Mouse (Mus musculus): ENCODE data around the gene Spaca4. TPM values are rescaled to one million over a fixed set of nuclear protein-coding genes. Genes with fewer than 3 reads are reported as not detected.

Spaca4 gene
- total and polyA plus RNA-seq, 3 experiments, result 0.38 TPM; not detected in 2

- Histone ChIP-seq H3K4me3 (ENCODE audit: control insufficient read depth in 1 of 2, insufficient read depth in 1 of 2, low read depth in 2 of 2, low read length in 2 of 2) (no peak within 1 kb of the TSS), H3K27ac (ENCODE audit: control insufficient read depth, low read depth, low read length) (no peak within 1 kb of the TSS), H3K9me3 (replicated peaks; ENCODE audit: insufficient read depth, low read length) (no peaks in the 10 kb centered on the region), H3K4me1 (ENCODE audit: control insufficient read depth in 1 of 2, insufficient read depth in 2 of 2, low read length in 2 of 2) (peaks cover 13 to 20% of the 10 kb centered on the region in 2 experiments), H3K9ac (ENCODE audit: control insufficient read depth, low read depth, low read length, poor library complexity, severe bottlenecking) (no peak within 1 kb of the TSS), H3K27me3 (ENCODE audit: control insufficient read depth in 1 of 2, insufficient read depth in 2 of 2, low read length in 2 of 2) (peaks cover 0 to 3% of the 10 kb centered on the region in 2 experiments; a peak in 2 of 4 replicates), H3K79me2 (ENCODE audit: control insufficient read depth, insufficient read depth, low read length, poor library complexity) (no peaks in the 10 kb centered on the region), H3K36me3 (ENCODE audit: control insufficient read depth in 1 of 2, insufficient read depth in 2 of 2, low read length in 2 of 2) (peaks cover 0 to 17% of the 10 kb centered on the region in 2 experiments; a peak in 2 of 4 replicates)
- DNase-seq (ENCODE audit: low read depth, low spot score), result no peak
- TF ChIP-seq ETS1 (IDR thresholded peaks at IDR 0.05; ENCODE audit: low read depth, low read length) (no peak), NRF1 (IDR thresholded peaks at IDR 0.05; ENCODE audit: insufficient read depth, low read depth, low read length, poor library complexity, severe bottlenecking) (no peak), NELFE (IDR thresholded peaks at IDR 0.05; ENCODE audit: low read depth, low read length) (no peak), TAL1 (IDR thresholded peaks at IDR 0.05; ENCODE audit: low read length) (no peak), MYC (IDR thresholded peaks at IDR 0.05; ENCODE audit: low read depth, low read length) (no peak), TBP (IDR thresholded peaks at IDR 0.05; ENCODE audit: low read depth, low read length) (no peak), BHLHE40 (IDR thresholded peaks at IDR 0.05; ENCODE audit: borderline replicate concordance, low read depth, low read length) (no peak), GABPA (IDR thresholded peaks at IDR 0.05; ENCODE audit: low read depth, low read length) (no peak), RCOR1 (IDR thresholded peaks at IDR 0.05; ENCODE audit: low read depth, low read length) (no peak), USF1 (IDR thresholded peaks at IDR 0.05; ENCODE audit: low read depth, low read length) (no peak), MYB (IDR thresholded peaks at IDR 0.05; ENCODE audit: low read depth, low read length) (no peak)
These were observed 42.1 kb downstream of the Spaca4 start, which contains the start of gene Ntn5 for GRCm38 (mm10) chr7:45683396-45684050. Ntn5 (plus strand) TSS chr7:45684022.

- Histone ChIP-seq H3K36me3 (ENCODE audit: control insufficient read depth in 1 of 2, insufficient read depth in 2 of 2, low read length in 2 of 2) (peaks cover 0 to 17% of the 10 kb centered on the region in 2 experiments; a peak in 2 of 4 replicates), H3K27ac (ENCODE audit: control insufficient read depth, low read depth, low read length) (peak overlapping the region; percentile 57), H3K9me3 (replicated peaks; ENCODE audit: insufficient read depth, low read length) (no peaks in the 10 kb centered on the region), H3K79me2 (ENCODE audit: control insufficient read depth, insufficient read depth, low read length, poor library complexity) (no peaks in the 10 kb centered on the region), H3K4me3 (ENCODE audit: control insufficient read depth in 1 of 2, insufficient read depth in 1 of 2, low read depth in 2 of 2, low read length in 2 of 2) (peak overlapping the region; percentile 52 to 55), H3K4me1 (ENCODE audit: control insufficient read depth in 1 of 2, insufficient read depth in 2 of 2, low read length in 2 of 2) (peaks cover 13 to 20% of the 10 kb centered on the region in 2 experiments), H3K9ac (ENCODE audit: control insufficient read depth, low read depth, low read length, poor library complexity, severe bottlenecking) (peak overlapping the region; percentile 72), H3K27me3 (ENCODE audit: control insufficient read depth in 1 of 2, insufficient read depth in 2 of 2, low read length in 2 of 2) (peaks cover 0 to 2% of the 10 kb centered on the region in 2 experiments; a peak in 2 of 4 replicates)
- peak; percentile 91 for DNase-seq (ENCODE audit: low read depth, low spot score)
- no peak for TF ChIP-seq ETS1 (IDR thresholded peaks at IDR 0.05; ENCODE audit: low read depth, low read length)
- TF ChIP-seq SMC3 (IDR thresholded peaks at IDR 0.05; ENCODE audit: low read depth, low read length), result peak; percentile 87
- TF ChIP-seq MAFK (IDR thresholded peaks at IDR 0.05; ENCODE audit: borderline replicate concordance, low read depth, low read length), result no peak
- TF ChIP-seq NELFE (IDR thresholded peaks at IDR 0.05; ENCODE audit: low read depth, low read length), result peak; percentile 41
- TF ChIP-seq MYC (IDR thresholded peaks at IDR 0.05; ENCODE audit: low read depth, low read length), result no peak
- TF ChIP-seq GATA1 (IDR thresholded peaks at IDR 0.05; ENCODE audit: low read depth, low read length), result 0 out of 2 replicates have a peak, but pooled peaks have one; percentile 27
- TF ChIP-seq CHD1 (IDR thresholded peaks at IDR 0.05; ENCODE audit: low read depth, low read length), result no peak
- TF ChIP-seq NRF1 (IDR thresholded peaks at IDR 0.05; ENCODE audit: insufficient read depth, low read depth, low read length, poor library complexity, severe bottlenecking), result no peak
- no peak for TF ChIP-seq USF1 (IDR thresholded peaks at IDR 0.05; ENCODE audit: low read depth, low read length)
- TF ChIP-seq POLR2A (IDR thresholded peaks at IDR 0.05; ENCODE audit: control insufficient read depth in 1 of 2, insufficient read depth in 1 of 2, low read depth in 1 of 2, low read length in 2 of 2, poor library complexity in 1 of 2), result peak; percentile 40 to 57; a peak in 3 of 4 replicates
- TF ChIP-seq RCOR1 (IDR thresholded peaks at IDR 0.05; ENCODE audit: low read depth, low read length), result 0 out of 2 replicates have a peak, but pooled peaks have one; percentile 7
- no peak for TF ChIP-seq E2F4 (IDR thresholded peaks at IDR 0.05; ENCODE audit: borderline replicate concordance, low read depth, low read length)
- TF ChIP-seq TBP (IDR thresholded peaks at IDR 0.05; ENCODE audit: low read depth, low read length), result peak; percentile 57; the same call in 1 of the 2 replicates
- TF ChIP-seq HCFC1 (IDR thresholded peaks at IDR 0.05; ENCODE audit: low read depth, low read length), result peak; percentile 67
- no peak; the same call in 1 of the 2 replicates for TF ChIP-seq MAZ (IDR thresholded peaks at IDR 0.05; ENCODE audit: low read depth, low read length)
- no peak for TF ChIP-seq ZMIZ1 (IDR thresholded peaks at IDR 0.05; ENCODE audit: low read depth, low read length)
- peak; percentile 82 for TF ChIP-seq ZC3H11A (IDR thresholded peaks at IDR 0.05; ENCODE audit: low read depth, low read length)
- no peak for TF ChIP-seq UBTF (IDR thresholded peaks at IDR 0.05; ENCODE audit: borderline replicate concordance, insufficient read depth, low read depth, low read length)
- TF ChIP-seq MXI1 (IDR thresholded peaks at IDR 0.05; ENCODE audit: low read depth, low read length), result 0 out of 2 replicates have a peak, but pooled peaks have one; percentile 23
- peak; percentile 81 for TF ChIP-seq RAD21 (IDR thresholded peaks at IDR 0.05; ENCODE audit: low read depth, low read length)
- peak; percentile 25 to 36; a peak in 3 of 4 replicates for TF ChIP-seq EP300 (IDR thresholded peaks at IDR 0.05; ENCODE audit: low read depth in 1 of 2, low read length in 2 of 2)
- TF ChIP-seq GABPA (IDR thresholded peaks at IDR 0.05; ENCODE audit: low read depth, low read length), result no peak
These were observed 43.2 kb downstream of the Spaca4 start for GRCm38 (mm10) chr7:45682144-45683126.

Data from MEL (cell line).